Mouse (Mus musculus) heart, postnatal 36 days (tissue): ENCODE measurements at regions not wholly inside any gene's neighbourhood (a gene's known extent, or its start where the extent isn't known, plus 50 kb on each side); places are given as distances from the start of the nearest gene placed in this dataset.
"Not testable (repeated sequence)": the region's sequence is repeated elsewhere in the genome, so short reads cannot be mapped to it uniquely, and the experiment has no call there.

ENCODE experiments used
- DNase-seq, 2 experiments: peaks; one replicate each; pipeline ENCODE4 v3.0.0; 2021 to 2022
- intact Hi-C: fragments of 180-260 bp; cut with DNase I; formaldehyde crosslinking; loops from one replicate; pipeline ENCODE4 v1.15.1; 2025

DNA sequence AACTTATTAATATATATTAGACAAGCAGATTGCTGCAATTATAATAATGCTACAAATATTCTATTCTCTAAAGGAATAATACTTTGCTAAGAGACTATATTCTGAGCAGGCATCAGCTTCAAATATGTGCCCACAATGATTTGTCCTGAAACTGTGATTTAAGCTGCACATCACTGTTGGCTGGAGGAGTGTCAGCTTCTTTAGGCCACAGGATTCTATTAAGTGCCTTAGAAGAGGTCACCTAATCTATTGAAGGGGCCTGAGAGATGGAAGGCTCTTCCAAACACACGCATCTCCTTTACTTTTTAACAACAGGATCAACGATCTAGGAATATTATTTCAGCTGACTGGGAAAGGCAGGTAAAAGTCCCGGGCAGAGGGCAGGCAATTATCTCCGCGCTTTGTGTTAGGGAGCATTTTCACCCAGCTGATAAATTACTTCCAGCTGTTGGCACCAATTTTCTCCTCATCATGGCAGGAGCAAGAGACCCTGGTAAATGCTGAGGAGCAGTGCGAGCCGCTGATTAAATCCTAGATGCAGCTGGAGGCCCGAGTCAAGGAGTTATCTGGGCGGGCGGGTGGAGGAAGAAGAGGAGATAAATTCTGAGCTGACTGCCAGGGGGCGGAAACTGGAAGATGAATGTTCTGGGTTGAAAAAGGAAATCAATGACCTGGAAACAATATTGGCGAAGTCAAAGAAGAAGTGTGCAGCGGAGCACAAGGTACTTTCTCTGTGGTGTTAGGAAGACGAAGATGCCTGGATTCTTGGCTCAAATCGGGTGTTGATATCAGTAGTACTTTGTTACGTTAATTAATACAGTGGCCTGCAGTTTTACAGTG lies 290.9 kb upstream of the Ift57 start:
- intact Hi-C loops, result no loop called here
- DNase-seq, result no peak

DNA sequence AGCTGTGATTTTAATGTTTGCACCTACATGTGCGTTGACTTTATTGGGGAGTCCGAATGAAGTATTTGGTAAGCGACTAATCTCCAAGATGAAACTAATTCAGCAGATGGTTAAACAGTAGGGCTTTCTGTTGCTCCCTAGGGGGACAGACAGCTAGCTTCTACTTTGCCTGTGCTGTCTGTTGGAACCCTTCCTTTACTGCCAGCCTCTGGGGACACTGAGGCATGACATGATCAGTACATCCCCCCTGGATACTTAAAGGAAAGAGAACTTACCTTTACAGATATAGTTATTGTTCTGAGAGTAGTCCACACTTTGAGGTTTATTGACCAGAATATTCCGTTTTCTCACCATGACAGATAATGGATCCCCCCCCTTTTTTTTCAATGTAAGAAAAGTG lies 289.8 kb upstream of the Ift57 start:
- no peak for DNase-seq
- intact Hi-C loops, result no loop called here

DNA sequence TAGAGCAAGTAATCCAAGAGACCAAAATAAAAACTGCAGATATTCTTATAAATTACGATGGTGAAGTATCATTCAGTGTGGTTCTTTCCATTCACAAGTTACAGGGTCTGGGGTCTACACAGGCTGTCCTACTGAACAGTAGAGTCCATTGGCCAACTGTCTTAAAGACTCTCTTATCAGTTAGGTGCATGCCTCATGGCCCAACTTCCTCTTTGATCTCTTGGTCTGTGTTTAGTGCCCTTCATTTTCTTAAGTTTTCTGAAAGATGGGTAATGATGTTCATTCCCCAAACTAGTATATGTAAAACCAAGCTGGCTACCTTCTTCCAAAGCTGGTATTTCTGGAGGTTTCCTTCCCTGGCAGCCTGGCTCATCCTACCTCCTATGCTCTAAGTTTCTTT lies 268.7 kb upstream of the Ift57 start:
- intact Hi-C loops, result no loop called here
- DNase-seq, result no peak

DNA sequence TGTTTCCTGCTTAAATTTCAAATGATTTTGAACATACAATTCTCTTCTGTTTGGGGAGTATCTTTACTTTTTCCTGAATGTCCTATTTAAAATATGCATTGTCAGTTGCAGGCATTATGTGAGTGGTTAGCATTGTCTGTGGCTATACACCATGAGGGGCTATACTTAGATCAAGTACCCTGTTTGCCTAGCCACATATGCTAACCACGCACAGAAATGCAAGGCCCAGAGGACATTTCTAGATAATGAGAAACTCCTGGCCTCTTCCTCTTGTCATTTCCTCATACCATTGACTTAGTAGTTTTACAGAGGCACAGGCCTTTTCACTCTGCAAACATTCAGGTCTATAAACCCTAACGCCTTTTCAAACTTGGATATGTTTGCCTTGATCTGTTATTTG lies 267.1 kb upstream of the Ift57 start:
- intact Hi-C loops, result no loop called here
- no peak for DNase-seq

DNA sequence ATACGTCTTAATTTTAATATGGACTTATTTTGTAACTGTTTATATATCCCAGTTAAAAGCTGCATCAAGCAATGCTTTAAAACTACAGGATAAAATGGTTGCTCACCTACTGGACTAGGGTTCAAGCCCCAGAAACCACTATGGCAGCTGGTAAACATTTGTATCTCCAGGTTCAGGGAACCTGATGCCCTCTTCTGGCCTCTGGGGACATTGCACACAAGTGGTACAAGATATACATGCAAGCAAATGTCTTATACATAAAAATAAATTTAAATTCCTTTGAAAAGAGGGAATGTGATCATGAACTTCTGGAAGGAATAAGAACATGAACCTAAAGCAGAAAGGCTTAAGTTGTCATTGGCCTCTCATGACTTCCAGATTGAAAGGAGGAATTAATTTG lies 257.8 kb upstream of the Ift57 start:
- DNase-seq, result no peak
- intact Hi-C loops, result no loop called here

DNA sequence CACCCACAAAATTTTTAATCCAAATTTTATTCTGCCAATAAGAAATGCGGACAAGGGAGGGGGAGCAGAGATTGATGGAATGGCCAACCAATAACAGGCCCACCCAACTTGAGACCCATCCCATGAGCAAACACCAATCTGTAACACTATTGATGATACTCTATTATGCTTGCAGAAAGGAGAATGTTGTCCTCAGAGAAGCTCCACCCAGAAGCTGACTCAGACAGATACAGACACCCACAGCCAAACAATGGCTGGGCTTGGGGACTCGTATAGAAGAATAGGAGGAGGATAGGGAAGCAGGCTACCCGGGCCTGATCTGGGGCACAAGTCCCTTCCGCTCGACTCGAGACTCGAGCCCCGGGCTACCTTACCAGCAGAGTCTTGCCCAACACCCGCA lies 251.7 kb upstream of the Ift57 start:
- DNase-seq, intact Hi-C loops: not testable (repeated sequence)

DNA sequence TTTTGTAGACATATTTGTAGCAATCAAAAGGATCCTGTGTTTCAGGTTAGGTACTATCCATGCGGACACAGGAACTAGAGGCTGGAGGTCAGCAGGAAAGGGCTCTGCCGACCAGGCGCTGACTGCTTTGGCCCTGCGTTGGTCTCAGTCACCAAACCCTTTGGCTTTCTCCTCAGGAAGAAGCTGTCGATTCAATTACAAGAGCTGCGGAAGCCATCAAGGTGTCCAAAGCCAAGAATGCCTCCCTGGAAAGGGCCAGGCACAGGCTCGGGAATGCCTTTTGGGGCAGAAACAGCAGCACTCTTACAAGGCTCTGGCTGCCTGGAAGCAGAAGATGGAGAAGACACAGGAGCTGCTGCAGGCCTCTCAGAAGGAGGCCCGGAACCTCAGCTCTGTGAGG lies 205.2 kb upstream of the Ift57 start:
- no peak for DNase-seq
- intact Hi-C loops, result no loop called here

DNA sequence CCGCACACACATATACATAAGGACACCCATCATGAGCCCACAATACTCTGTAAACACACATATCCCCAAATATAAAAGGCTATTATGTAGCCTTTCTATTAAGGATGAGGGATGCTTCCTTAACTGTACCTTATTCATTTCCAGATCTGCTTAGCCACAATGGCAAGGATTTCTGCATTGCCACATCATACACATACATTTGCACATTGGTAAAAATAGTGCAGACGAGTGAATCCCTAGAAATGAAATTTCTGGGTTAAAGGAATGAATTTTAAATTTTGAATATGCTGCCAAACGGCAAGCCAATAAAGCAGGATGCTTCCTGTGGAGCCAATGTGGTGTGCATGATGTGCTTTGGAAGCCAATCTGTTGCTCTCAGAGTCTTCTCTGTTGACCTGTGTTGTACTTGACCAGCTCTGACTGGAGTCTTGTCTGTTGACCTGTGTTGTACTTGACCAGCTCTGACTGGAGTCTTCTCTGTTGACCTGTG lies 201.5 kb upstream of the Ift57 start:
- DNase-seq, result no peak
- intact Hi-C loops, result no loop called here

DNA sequence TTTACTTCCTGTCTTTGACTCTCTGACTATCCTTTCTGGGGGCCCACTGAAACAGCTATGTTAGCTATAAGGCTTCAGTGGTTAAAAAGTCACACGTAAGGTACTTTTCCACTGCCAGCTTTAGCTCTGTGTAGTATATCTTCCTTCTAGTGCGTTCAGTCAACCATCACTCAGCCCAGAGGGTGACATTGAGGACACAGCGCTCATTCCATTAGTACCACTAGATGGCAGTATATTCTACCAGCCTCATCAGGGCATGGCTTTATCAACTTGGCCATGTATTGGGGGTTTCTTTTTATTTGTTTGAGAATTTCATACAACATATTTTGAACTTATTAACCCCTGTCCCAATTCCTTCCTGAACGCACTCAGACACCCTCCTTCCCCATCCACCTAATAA lies 198.2 kb upstream of the Ift57 start:
- DNase-seq, result peak in 1 of 2 experiments; percentile 12
- intact Hi-C loops, result loop anchor here (5.0 to 10.0 kb wide), 7 partner anchors 156 to 1231 kb away; no protein-coding TSS in a partner anchor

DNA sequence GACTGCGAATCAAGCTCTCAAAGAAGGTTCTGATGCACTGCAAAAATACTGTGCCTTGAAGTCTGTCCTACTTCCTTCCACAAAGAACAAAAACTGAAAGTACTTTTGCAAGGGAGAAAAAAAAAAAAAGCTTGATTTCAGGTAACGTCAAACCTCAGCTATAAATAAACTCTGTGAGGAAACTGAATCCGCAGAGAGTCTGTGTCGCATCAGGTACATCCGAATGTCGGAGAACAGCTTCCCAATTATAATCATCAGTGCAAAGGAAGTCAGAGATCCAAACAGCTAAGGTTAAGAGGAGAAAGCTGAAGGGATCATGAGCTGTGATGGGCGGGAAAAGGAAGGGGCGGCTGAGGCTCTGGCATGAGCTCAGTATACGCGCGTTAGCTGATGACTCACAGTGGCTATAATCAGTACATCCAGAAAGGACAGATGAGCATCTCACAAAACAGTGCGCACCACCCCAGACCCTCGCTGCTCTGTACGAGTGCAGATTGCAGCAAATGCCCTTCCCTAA lies 195.1 kb upstream of the Ift57 start:
- DNase-seq, result peak in 1 of 2 experiments; percentile 5
- intact Hi-C loops, result loop anchor here (5.0 to 10.0 kb wide), 7 partner anchors 153 to 1228 kb away; no protein-coding TSS in a partner anchor

DNA sequence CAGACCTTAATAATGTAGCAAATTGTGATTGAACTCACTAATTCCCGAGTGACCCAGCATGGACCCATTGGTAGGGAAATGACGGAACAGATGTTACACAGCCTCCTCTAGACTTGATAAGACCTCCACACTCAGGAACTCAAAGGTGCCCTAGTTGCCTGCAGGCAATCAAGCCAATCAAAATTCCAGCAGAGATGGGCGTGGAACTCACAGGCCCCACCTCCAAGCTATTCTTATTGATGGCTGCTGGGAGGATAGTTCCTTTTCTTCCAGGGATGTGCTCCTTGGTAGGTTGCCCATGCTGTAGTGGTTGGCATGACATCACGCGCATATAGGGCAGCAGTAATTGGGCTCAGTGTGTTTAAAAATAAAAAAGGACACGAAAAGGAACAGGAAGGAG lies 194.4 kb upstream of the Ift57 start:
- intact Hi-C loops, result loop anchor here (5.0 to 10.0 kb wide), 7 partner anchors 153 to 1228 kb away; no protein-coding TSS in a partner anchor

DNA sequence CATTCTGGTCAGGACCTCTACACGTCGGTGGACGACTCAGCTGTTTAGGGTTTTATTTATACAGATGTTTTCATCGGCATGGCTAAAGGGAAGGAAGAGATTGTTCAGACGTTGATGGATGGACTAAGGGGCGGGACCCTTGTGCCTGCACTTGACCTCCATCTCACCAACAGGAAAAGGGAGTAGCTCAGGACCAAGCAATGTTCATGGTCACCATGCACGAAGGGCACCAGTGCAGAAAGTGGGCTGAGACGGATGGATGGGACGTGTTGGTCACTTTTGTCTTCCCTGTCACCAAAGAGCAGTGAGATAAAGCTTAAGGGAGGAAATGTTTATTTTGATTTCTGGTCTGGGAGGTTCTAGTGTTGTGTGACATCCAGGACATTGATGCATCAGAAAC lies 193.8 kb upstream of the Ift57 start:
- DNase-seq, result no peak
- intact Hi-C loops, result loop anchor here (10.0 kb wide), 2 partner anchors 390 to 680 kb away; no protein-coding TSS in a partner anchor

More for the DNA sequence above, 194.4 kb upstream of the Ift57 start:
- DNase-seq, result no peak

DNA sequence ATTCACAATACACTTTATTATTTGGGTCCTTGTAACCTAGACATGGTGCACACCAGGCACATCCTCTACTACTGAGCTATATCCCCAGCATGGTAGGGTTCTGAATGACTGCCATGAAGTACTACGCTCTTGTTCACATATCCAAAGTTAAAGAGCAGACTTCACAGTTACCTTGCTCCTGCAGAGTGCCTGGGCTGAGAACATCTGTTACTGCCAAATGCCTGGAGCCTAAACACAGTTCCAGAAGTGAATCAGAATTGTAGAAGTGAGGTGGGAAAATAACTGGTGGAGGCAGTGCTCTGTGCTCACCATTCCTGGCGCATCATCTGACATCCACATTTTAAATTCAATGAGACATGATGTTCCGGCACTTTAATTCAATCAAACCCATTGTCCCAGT lies 180.2 kb upstream of the Ift57 start:
- intact Hi-C loops, result no loop called here
- DNase-seq, result no peak

DNA sequence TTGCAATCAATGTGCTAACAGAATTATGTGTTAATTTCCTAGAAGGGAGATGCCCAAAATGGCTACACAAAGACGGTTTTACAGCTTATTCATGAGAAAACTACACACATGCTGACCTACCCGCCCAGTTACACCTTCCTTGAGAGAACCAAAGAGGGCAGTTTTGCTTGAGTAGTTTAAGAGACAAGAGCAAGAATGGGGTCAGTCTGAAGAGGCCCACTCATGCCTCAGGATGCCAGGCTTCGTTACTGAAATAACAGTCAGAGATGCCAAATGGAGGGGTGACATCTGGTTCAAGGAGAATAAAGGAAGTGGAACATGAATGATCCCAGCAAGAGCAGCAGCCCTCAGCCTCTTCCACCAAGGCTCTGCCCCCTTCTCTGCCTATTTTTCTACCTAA lies 178.6 kb upstream of the Ift57 start:
- DNase-seq, result no peak
- intact Hi-C loops, result no loop called here

DNA sequence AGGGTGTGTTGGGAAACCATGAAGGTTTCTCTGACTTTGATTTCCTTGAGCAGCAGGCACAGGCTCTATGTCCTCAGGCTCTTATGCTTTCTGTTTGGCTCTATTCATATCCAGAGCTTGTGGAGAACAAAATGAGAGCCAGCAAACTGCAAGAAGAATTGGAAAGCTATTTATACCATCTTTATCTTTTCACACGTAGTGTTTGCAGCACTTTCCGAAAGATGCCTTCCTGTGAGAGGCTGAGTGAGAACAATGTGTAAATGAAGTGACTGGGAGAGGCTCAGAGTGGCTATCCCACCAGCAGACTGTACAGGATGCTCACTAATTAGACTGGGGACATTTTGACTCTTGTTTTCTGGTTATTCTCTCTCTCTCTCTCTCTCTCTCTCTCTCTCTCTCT lies 177.3 kb upstream of the Ift57 start:
- no peak for DNase-seq
- intact Hi-C loops, result no loop called here

DNA sequence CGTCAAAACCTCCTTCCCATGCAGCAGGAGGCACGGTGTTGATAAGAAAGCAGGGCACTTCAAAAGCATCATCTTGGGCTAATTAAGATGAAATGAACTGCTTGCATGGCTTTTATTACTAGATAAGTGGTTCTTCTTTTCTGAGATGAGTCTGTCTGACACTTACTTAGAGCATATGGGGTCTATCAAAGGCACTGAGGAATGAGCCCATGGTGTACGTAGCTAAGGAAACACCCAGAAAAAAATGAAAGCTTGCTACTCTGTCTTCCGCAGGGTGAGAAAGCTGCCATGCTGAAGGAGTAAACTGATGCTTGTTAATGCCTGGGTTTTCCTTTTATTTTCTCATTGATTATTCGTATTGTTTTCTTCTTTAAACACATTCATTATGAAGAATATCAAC lies 176.5 kb upstream of the Ift57 start:
- no peak for DNase-seq
- intact Hi-C loops, result no loop called here

DNA sequence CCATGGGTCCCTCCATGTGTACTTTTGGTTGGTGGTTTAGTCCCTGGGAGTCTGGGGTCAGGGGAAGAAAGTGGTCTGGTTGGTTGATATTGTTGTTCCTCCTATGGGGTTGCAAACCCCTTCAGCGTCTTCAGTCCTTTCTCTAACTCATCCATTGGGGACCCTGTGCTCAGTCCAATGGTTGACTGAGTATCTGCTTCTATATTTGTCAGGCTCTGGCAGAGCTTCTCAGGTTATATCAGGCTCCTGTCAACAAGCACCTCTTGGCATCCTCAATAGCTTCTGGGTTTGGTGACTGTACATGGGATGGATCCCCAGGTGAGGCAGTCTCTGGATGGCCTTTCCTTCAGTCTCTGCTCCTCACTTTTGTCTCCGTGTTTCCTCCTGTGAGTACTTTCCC lies 170.4 kb upstream of the Ift57 start:
- intact Hi-C loops, DNase-seq: not testable (repeated sequence)

DNA sequence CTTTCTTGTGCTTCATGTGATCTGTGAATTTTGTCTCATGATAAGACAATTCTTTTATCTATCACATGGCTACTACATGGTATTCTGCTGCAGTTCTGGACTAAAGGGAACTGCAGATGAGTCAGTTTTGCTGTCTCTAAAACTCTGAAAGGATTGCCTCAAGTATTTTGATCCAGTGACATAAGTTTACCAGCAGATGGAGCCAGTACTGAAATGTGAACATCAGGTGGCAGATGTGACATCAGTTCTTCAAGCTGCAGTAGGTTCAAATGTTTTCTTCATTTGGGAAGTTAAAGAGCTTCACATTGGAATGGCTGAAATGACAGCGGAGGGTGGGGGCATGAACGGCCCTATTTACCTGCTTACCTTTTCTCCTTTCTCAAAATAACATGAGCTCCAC lies 170.0 kb upstream of the Ift57 start:
- no peak for DNase-seq
- intact Hi-C loops, result no loop called here

DNA sequence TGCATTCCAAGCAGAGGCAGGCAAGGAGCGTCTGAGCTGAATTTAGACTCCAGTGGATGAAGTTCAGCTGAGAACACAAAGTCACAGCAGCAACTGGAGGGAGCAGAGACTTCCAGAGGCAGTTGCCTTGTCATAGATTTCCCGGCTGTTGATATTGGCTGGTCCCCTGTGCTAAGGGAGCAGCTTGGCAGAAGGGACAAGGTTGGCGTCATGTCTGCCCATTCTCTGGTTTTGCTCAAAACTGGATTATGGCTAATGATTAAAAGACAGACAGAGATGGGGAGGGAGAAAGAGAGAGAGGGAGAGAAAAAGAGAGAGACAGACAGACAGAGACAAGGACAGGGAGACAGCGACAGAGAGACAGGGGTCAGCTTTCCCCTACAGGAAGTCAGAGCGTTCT lies 169.0 kb upstream of the Ift57 start:
- peak in 1 of 2 experiments; percentile 12 for DNase-seq
- intact Hi-C loops, result loop anchor here (5.0 kb wide), 1 partner anchor 82 kb away; no protein-coding TSS in a partner anchor

DNA sequence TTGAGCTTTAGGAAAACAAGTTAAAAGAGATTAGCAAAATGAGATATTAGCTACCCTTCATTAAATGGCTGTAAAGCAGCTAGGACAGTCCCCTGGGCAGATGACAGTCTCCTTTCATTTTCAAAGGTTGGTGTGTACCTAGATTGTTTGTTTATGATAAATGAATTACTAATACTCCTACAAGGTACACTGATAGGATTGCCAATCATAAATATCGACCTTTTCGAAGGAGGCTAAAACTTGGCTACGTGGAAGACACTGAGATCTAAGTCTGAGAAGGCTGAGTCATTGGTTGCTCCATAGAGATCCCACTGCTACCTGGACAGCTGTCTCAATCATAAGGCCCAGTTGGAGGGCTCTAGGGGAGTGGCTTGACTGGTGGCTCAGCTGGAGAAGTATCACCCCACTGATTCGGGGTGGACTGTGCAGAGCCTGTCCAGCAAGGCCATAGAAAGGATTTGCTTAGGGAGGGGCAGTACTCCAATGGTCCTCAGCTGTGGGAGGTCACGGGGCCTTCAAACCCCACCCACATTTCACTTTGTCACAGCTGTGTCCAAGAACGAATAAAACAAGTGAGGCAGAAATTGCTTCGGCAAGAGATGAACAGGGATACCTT lies 166.9 kb upstream of the Ift57 start:
- DNase-seq, result no peak
- intact Hi-C loops, result loop anchor here (5.0 kb wide), 1 partner anchor 80 kb away; no protein-coding TSS in a partner anchor

DNA sequence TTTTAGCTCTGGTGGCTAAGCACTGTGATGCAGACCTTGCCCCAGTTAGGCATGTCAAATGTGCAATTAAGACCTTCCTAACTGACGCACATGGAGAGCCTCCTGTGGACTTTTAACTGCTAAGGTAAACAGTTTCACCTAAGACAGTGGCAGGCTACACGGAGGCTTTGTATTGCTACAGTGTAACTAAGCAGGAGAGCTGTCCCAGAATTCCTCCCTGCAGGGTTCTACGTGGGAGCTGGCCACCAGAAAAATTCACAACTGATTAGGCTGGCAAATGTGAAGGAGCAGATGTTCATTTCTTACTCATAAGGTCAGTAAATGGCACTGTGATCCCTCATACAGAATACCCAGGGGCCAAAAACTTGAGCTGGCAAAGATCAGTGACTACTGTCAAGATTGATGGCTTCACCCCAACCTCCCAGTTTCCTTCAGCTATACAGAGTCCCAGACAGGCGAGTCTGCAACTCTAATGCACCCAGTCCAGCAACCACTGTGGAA lies 165.5 kb upstream of the Ift57 start:
- intact Hi-C loops, result loop anchor here (5.0 kb wide), 1 partner anchor 79 kb away; no protein-coding TSS in a partner anchor

More for the DNA sequence above, 165.5 kb upstream of the Ift57 start:
- no peak for DNase-seq
